Mouse (Mus musculus) heart, adult 2 months (tissue): ENCODE measurements around the gene Ssbp3. TPM values are rescaled to one million over a fixed set of nuclear protein-coding genes. Genes with fewer than 3 reads are reported as not detected.

Source experiments
- DNase-seq, 2 experiments: peaks; one replicate each; pipeline ENCODE4 v3.0.0; 2021
- H3K27ac ChIP-seq: fragments of 200-600 bp; 2 replicates; pipeline ENCODE4 v1.8.1; 2022
- H3K27me3 ChIP-seq: fragments of 200-500 bp; 2 replicates; pipeline ENCODE4 v1.6.1; 2012; ENCODE audit warnings: mild to moderate bottlenecking, low read length, inconsistent platforms, mixed read lengths; ENCODE audit not compliant: control insufficient read depth, insufficient read depth
- H3K36me3 ChIP-seq: fragments of 200-500 bp; 2 replicates; pipeline ENCODE4 v1.6.1; 2012; ENCODE audit warnings: low read length, inconsistent platforms; ENCODE audit not compliant: control insufficient read depth, insufficient read depth
- H3K4me1 ChIP-seq: fragments of 200-500 bp; 2 replicates; pipeline ENCODE4 v1.6.1; 2011; ENCODE audit warnings: low read length; ENCODE audit not compliant: control insufficient read depth, insufficient read depth
- H3K4me3 ChIP-seq: fragments of 200-600 bp; 2 replicates; pipeline ENCODE4 v1.8.1; 2022
- H3K79me2 ChIP-seq: fragments of 200-500 bp; replicated peaks from 2 replicates; pipeline ENCODE4 v1.6.1; 2012; ENCODE audit warnings: mild to moderate bottlenecking, inconsistent platforms, low read length, moderate library complexity, mixed read lengths; ENCODE audit not compliant: control insufficient read depth, insufficient read depth
- H3K9ac ChIP-seq: fragments of 200-500 bp; 2 replicates; pipeline ENCODE4 v1.6.1; 2012; ENCODE audit warnings: low read depth, mild to moderate bottlenecking, control low read depth, inconsistent platforms, low read length, mixed read lengths
- CTCF ChIP-seq: fragments of 200-600 bp; IDR thresholded peaks from 2 replicates; pipeline ENCODE4 v1.8.1; 2022; ENCODE audit warnings: antibody characterized with exemption, mild to moderate bottlenecking, moderate library complexity
- EP300 ChIP-seq: fragments of 200-500 bp; IDR thresholded peaks from 2 replicates; pipeline ENCODE4 v1.6.1; 2011; ENCODE audit warnings: low read depth, low read length, control low read depth; ENCODE audit not compliant: insufficient read depth
- POLR2A ChIP-seq: fragments of 200-500 bp; IDR thresholded peaks from 2 replicates; pipeline ENCODE4 v1.6.1; 2011; ENCODE audit warnings: mild to moderate bottlenecking, low read depth, low read length, control low read depth; ENCODE audit not compliant: insufficient read depth
- WGBS: fragments of 180-500 bp; shearing (Covaris S2); methylation state at CpG from one replicate; pipeline ENCODE4 v1.1.7; 2018; 5-methylcytosine and 5-hydroxymethylcytosine counted together
- intact Hi-C: fragments of 180-260 bp; cut with DNase I; formaldehyde crosslinking; loops from one replicate; pipeline ENCODE4 v1.15.1; 2025
- polyA plus RNA-seq: library from polyadenylated mRNA; depleted of rRNA; stranded (reverse); fragments of >200 nt; gene quantifications from 2 replicates; pipeline ENCODE4 v1.2.3, GENCODE M21; 2012
- total RNA-seq, 2 experiments: library from RNA; stranded (reverse); gene quantifications; 2 replicates each; pipeline ENCODE4 v1.2.3; 2021

Gene Ssbp3
- total and polyA plus RNA-seq, 3 experiments = 26.1 to 39.0 (median 37.3) TPM

GRCm38 (mm10) chr4:107011325-107012004, 101.0 kb downstream of the Ssbp3 start:
- no peak for DNase-seq
- Histone ChIP-seq H3K79me2 (peaks cover 2% of the 10 kb centered on the region; the same call in 1 of the 2 replicates), H3K4me3 (no peak overlapping the region), H3K4me1 (peaks cover 28% of the 10 kb centered on the region), H3K27ac (peak overlapping the region; percentile 91), H3K9ac (no peak overlapping the region), H3K27me3 (no peaks in the 10 kb centered on the region), H3K36me3 (peaks cover 8% of the 10 kb centered on the region)
- WGBS = 86% methylated on average over 8 of the region's 8 CpGs
- TF ChIP-seq CTCF = no peak
- no peak for TF ChIP-seq EP300
- no peak for TF ChIP-seq POLR2A
- intact Hi-C loops = no loop called here

GRCm38 (mm10) chr4:107012005-107012478, 101.5 kb downstream of the Ssbp3 start:
- Histone ChIP-seq H3K9ac (no peak overlapping the region), H3K27ac (peak overlapping the region; percentile 91), H3K79me2 (peaks cover 2% of the 10 kb centered on the region; the same call in 1 of the 2 replicates), H3K36me3 (peaks cover 8% of the 10 kb centered on the region), H3K4me1 (peaks cover 28% of the 10 kb centered on the region), H3K4me3 (no peak overlapping the region), H3K27me3 (no peaks in the 10 kb centered on the region)
- intact Hi-C loops = no loop called here
- no peak for DNase-seq
- WGBS = 35% methylated on average over 13 of the region's 13 CpGs
- TF ChIP-seq EP300 = no peak
- TF ChIP-seq CTCF = no peak
- TF ChIP-seq POLR2A = no peak

- Histone ChIP-seq H3K4me1 (peaks cover 28% of the 10 kb centered on the region), H3K9ac (no peak overlapping the region), H3K4me3 (no peak overlapping the region), H3K27ac (peak overlapping the region; percentile 91), H3K27me3 (no peaks in the 10 kb centered on the region), H3K36me3 (peaks cover 8% of the 10 kb centered on the region), H3K79me2 (peaks cover under 1% of the 10 kb centered on the region; the same call in 1 of the 2 replicates)
- intact Hi-C loops = no loop called here
- peak; percentile 50 to 75 for DNase-seq
- 23% methylated on average over 3 of the region's 3 CpGs for WGBS
- no peak for TF ChIP-seq POLR2A
- no peak for TF ChIP-seq EP300
- TF ChIP-seq CTCF = no peak
Observed at GRCm38 (mm10) chr4:107012574-107012973, 102.1 kb downstream of the Ssbp3 start.

- 50% methylated on average over 6 of the region's 6 CpGs for WGBS
- intact Hi-C loops = no loop called here
- peak; percentile 55 to 59 for DNase-seq
- H3K9ac ChIP-seq = no peak overlapping the region
- H3K79me2 ChIP-seq = no peaks in the 10 kb centered on the region
- TF ChIP-seq EP300 = no peak
- TF ChIP-seq POLR2A = no peak
- no peak for TF ChIP-seq CTCF
- peaks cover 28% of the 10 kb centered on the region for H3K4me1 ChIP-seq
- peaks cover 8% of the 10 kb centered on the region for H3K36me3 ChIP-seq
- peak overlapping the region; percentile 91 for H3K27ac ChIP-seq
- no peak overlapping the region for H3K4me3 ChIP-seq
- H3K27me3 ChIP-seq = no peaks in the 10 kb centered on the region
Observed at GRCm38 (mm10) chr4:107013119-107013816, 102.8 kb downstream of the Ssbp3 start.

GRCm38 (mm10) chr4:107013817-107014260, 103.3 kb downstream of the Ssbp3 start:
- H3K27ac ChIP-seq = peak overlapping the region; percentile 91
- TF ChIP-seq POLR2A = no peak
- TF ChIP-seq CTCF = no peak
- TF ChIP-seq EP300 = no peak
- intact Hi-C loops = no loop called here
- H3K4me1 ChIP-seq = peaks cover 32% of the 10 kb centered on the region
- H3K79me2 ChIP-seq = no peaks in the 10 kb centered on the region
- H3K4me3 ChIP-seq = no peak overlapping the region
- H3K27me3 ChIP-seq = no peaks in the 10 kb centered on the region
- H3K36me3 ChIP-seq = peaks cover 8% of the 10 kb centered on the region
- 67% methylated on average over 9 of the region's 9 CpGs for WGBS
- no peak overlapping the region for H3K9ac ChIP-seq
- DNase-seq = no peak

GRCm38 (mm10) chr4:107015971-107016511, 105.5 kb downstream of the Ssbp3 start:
- peak; percentile 46 to 53 for DNase-seq
- Histone ChIP-seq H3K9ac (no peak overlapping the region), H3K27ac (no peak overlapping the region; the same call in 1 of the 2 replicates), H3K27me3 (no peaks in the 10 kb centered on the region), H3K4me3 (no peak overlapping the region), H3K79me2 (no peaks in the 10 kb centered on the region), H3K36me3 (peaks cover 8% of the 10 kb centered on the region), H3K4me1 (peaks cover 36% of the 10 kb centered on the region)
- intact Hi-C loops = no loop called here
- no peak for TF ChIP-seq POLR2A
- TF ChIP-seq CTCF = no peak
- TF ChIP-seq EP300 = no peak
- 75% methylated on average over 13 of the region's 13 CpGs for WGBS
